In the genomic region with DNA sequence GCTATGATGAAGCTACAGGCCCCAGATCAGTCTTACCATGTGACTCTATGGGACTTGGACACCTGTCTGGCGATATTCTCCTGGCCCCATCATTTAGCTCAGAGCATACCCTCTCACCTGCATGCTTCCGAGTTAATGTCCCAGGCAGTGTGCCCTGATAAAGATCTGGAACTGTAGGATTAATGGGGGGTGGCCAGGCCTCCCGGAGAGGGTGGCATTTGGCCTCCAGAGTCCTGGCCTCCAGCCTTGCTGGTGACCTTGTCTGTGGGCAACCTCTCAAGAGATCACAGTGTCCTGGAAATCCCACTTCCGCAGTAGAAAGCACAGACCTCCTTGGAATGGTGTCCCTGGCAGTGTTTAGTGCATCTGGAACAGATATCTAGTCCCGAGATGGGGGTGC, we compare ENCODE assay signal across 20 mouse cellular contexts.
"Had no signal": no experiment of that assay in that cellular context is flagged by ENCODE, and none has a peak within 500 bp of the region (broad histone marks: within the 10 kb centered on the region; RNA-seq: fewer than 3 reads in every experiment).

No protein-coding gene starts in this region.

- H3K9me3 ChIP-seq: midbrain, embryonic 12.5 days; midbrain, embryonic 15.5 days; neural tube, embryonic 12.5 days; neural tube, embryonic 15.5 days; stomach, embryonic 15.5 days had no signal

- ATAC-seq: inflammation-experienced regulatory T-cells, adult 6 months; intestine, embryonic 16.5 days; liver, postnatal 0 days; lung, postnatal 0 days; midbrain, embryonic 15.5 days had no signal

- H3K9ac ChIP-seq: liver, embryonic 14.5 days; liver, postnatal 0 days; lung, embryonic 14.5 days; midbrain, embryonic 12.5 days; midbrain, embryonic 15.5 days; neural tube, embryonic 12.5 days; neural tube, embryonic 15.5 days; stomach, embryonic 15.5 days had no signal

- H3K36me3 ChIP-seq: midbrain, embryonic 12.5 days; midbrain, embryonic 15.5 days; neural tube, embryonic 12.5 days; neural tube, embryonic 15.5 days; stomach, embryonic 15.5 days had no signal

- DNase-seq: layer of hippocampus, adult 9-11 months; layer of hippocampus, postnatal 36 days; liver, postnatal 0 days; lung, embryonic 14.5 days; right cerebral cortex, adult 18-20 months; right cerebral cortex, postnatal 25 days; spleen, adult 18-20 months; thymus, postnatal 36 days had no signal

- H3K27ac ChIP-seq: left cerebral cortex, adult 2 months; liver, embryonic 14.5 days; macrophage; midbrain, embryonic 12.5 days; midbrain, embryonic 15.5 days; neural tube, embryonic 12.5 days; neural tube, embryonic 15.5 days; stomach, embryonic 15.5 days had no signal

- H3K4me2 ChIP-seq: lung, embryonic 14.5 days; midbrain, embryonic 12.5 days; midbrain, embryonic 15.5 days; neural tube, embryonic 12.5 days; neural tube, embryonic 15.5 days; stomach, embryonic 15.5 days had no signal

- H3K4me3 ChIP-seq: layer of hippocampus, adult 2 months; left cerebral cortex, adult 2 months; midbrain, embryonic 12.5 days; midbrain, embryonic 15.5 days; neural tube, embryonic 12.5 days; neural tube, embryonic 15.5 days; stomach, embryonic 15.5 days had no signal
